Mouse (Mus musculus) limb, embryonic 15.5 days (tissue): ENCODE data around the gene Gpr146. TPM values are rescaled to one million over a fixed set of nuclear protein-coding genes. Genes with fewer than 3 reads are reported as not detected.

Source experiments
- ATAC-seq: fragments of 200-750 bp; cut with Nextera tagmentation; 2 replicates; pipeline ENCODE4 v1.8.0; 2017; ENCODE audit warnings: low read depth, moderate TSS enrichment; ENCODE audit not compliant: insufficient number of reproducible peaks, low FRiP score, low TSS enrichment
- H3K27ac ChIP-seq: fragments of 300-500 bp; sonication (generic); 2 replicates; pipeline ENCODE4 v1.5.1; 2015; ENCODE audit warnings: moderate library complexity, mild to moderate bottlenecking, inconsistent platforms
- H3K27me3 ChIP-seq: fragments of 300-500 bp; sonication (generic); 2 replicates; pipeline ENCODE4 v1.6.1; 2015; ENCODE audit warnings: inconsistent platforms
- H3K36me3 ChIP-seq: fragments of 300-500 bp; sonication (generic); 2 replicates; pipeline ENCODE4 v1.6.1; 2015; ENCODE audit warnings: inconsistent platforms
- H3K4me1 ChIP-seq: fragments of 300-500 bp; sonication (generic); 2 replicates; pipeline ENCODE4 v1.6.1; 2015; ENCODE audit warnings: inconsistent platforms
- H3K4me2 ChIP-seq: fragments of 300-500 bp; sonication (generic); 2 replicates; pipeline ENCODE4 v1.6.1; 2015; ENCODE audit warnings: mild to moderate bottlenecking, inconsistent platforms
- H3K4me3 ChIP-seq: fragments of 300-500 bp; sonication (generic); 2 replicates; pipeline ENCODE4 v1.5.1; 2015; ENCODE audit warnings: mild to moderate bottlenecking, inconsistent platforms
- H3K9ac ChIP-seq: fragments of 300-500 bp; sonication (generic); 2 replicates; pipeline ENCODE4 v1.6.1; 2015; ENCODE audit warnings: inconsistent platforms
- H3K9me3 ChIP-seq: fragments of 300-500 bp; sonication (generic); 2 replicates; pipeline ENCODE4 v1.6.1; 2016; ENCODE audit warnings: inconsistent platforms
- WGBS: fragments of 180-500 bp; shearing (Covaris S2); methylation state at CpG from one replicate; pipeline ENCODE4 v1.1.7; 2015; 5-methylcytosine and 5-hydroxymethylcytosine counted together
- microRNA counts: library from miRNA; unstranded; fragments of <30 nt; microRNA quantifications from one replicate; lab custom pipeline; 2016
- microRNA-seq: library from miRNA; unstranded; fragments of <30 nt; microRNA quantifications from one replicate; pipeline ENCODE4, GENCODE M21; 2016
- polyA plus RNA-seq: library from polyadenylated mRNA; unstranded; fragments of >200 nt; fragmentation: Nextera tagmentation; extraction: Ambion mirVana; gene quantifications from 2 replicates; pipeline ENCODE4 v1.2.1, GENCODE M21; 2015

Gpr146 gene
- polyA plus RNA-seq, 1 experiment from 2014 or later = 2.6 TPM

- no peak for ATAC-seq
- Histone ChIP-seq H3K9me3 (no peaks in the 10 kb centered on the region), H3K27me3 (no peaks in the 10 kb centered on the region), H3K9ac (no peak overlapping the region), H3K4me1 (peaks cover 16% of the 10 kb centered on the region; the same call in 1 of the 2 replicates), H3K4me2 (no peak overlapping the region), H3K36me3 (no peaks in the 10 kb centered on the region), H3K4me3 (no peak overlapping the region), H3K27ac (no peak overlapping the region)
- 68% methylated on average over 12 of the region's 12 CpGs for WGBS
Measured at GRCm38 (mm10) chr5:139442428-139442827, 64.9 kb downstream of the Gpr146 start.

GRCm38 (mm10) chr5:139442962-139443361, 65.5 kb downstream of the Gpr146 start:
- H3K4me2 ChIP-seq = no peak overlapping the region
- 59% methylated on average over 4 of the region's 4 CpGs for WGBS
- no peak for ATAC-seq
- H3K27ac ChIP-seq = no peak overlapping the region
- no peaks in the 10 kb centered on the region for H3K9me3 ChIP-seq
- no peaks in the 10 kb centered on the region for H3K27me3 ChIP-seq
- H3K4me1 ChIP-seq = peaks cover 16% of the 10 kb centered on the region; the same call in 1 of the 2 replicates
- H3K9ac ChIP-seq = no peak overlapping the region
- H3K4me3 ChIP-seq = no peak overlapping the region
- no peaks in the 10 kb centered on the region for H3K36me3 ChIP-seq

GRCm38 (mm10) chr5:139445258-139445657, 67.8 kb downstream of the Gpr146 start:
- H3K4me2 ChIP-seq = no peak overlapping the region
- no peaks in the 10 kb centered on the region for H3K27me3 ChIP-seq
- no peak overlapping the region for H3K4me3 ChIP-seq
- H3K9ac ChIP-seq = no peak overlapping the region
- no peaks in the 10 kb centered on the region for H3K9me3 ChIP-seq
- ATAC-seq = no peak
- no peaks in the 10 kb centered on the region for H3K36me3 ChIP-seq
- peaks cover 13% of the 10 kb centered on the region; the same call in 1 of the 2 replicates for H3K4me1 ChIP-seq
- no peak overlapping the region for H3K27ac ChIP-seq
- WGBS = 81% methylated on average over 8 of the region's 8 CpGs

MicroRNAs encoded within 50 kb of the gene (microRNA counts, 519-probe panel; counts per million panel counts)
- microRNA mmu-miR-339-3p (lab: Ali Mortazavi, UCI) (not detected), microRNA mmu-miR-339-5p (lab: Ali Mortazavi, UCI) (not detected)

Small RNA genes within 50 kb of the gene (microRNA-seq; reads per million reads assigned to microRNA genes)
- 393 reads per million, percentile 65 among the genes with 10 or more reads in this experiment for gene Mir339

Other genes with a start within 250 kb of the Gpr146 start
- 19.2 and 20.1 TPM in 2 replicates for gene Prkar1b, start 227.7 kb upstream of the Gpr146 start, polyA plus RNA-seq
- gene Dnaaf5, start 227.5 kb upstream of the Gpr146 start, polyA plus RNA-seq = 4.7 and 5.5 TPM in 2 replicates
- 52.4 and 56.7 TPM in 2 replicates for gene Sun1, start 177.1 kb upstream of the Gpr146 start, polyA plus RNA-seq
- gene Get4, start 125.4 kb upstream of the Gpr146 start, polyA plus RNA-seq = 153 and 171 TPM in 2 replicates
- gene Adap1, start 52.1 kb upstream of the Gpr146 start, polyA plus RNA-seq = 3.2 and 4.1 TPM in 2 replicates
- gene Cox19, start 26.3 kb upstream of the Gpr146 start, polyA plus RNA-seq = 90.6 and 94.2 TPM in 2 replicates
- 22.8 and 23.5 TPM in 2 replicates for gene Cyp2w1, start 25.1 kb upstream of the Gpr146 start, polyA plus RNA-seq
- gene C130050O18Rik, start 27.6 kb downstream of the Gpr146 start, polyA plus RNA-seq = 7.1 and 10.4 TPM in 2 replicates
- 5.7 and 7.3 TPM in 2 replicates for gene Gper1, start 45.5 kb downstream of the Gpr146 start, polyA plus RNA-seq
- 30.8 and 35.6 TPM in 2 replicates for gene 3110082I17Rik, start 82.8 kb downstream of the Gpr146 start, polyA plus RNA-seq
- gene Zfand2a, start 106.9 kb downstream of the Gpr146 start, polyA plus RNA-seq = 9.6 and 9.9 TPM in 2 replicates
- 0.20 and 0.35 TPM in 2 replicates for gene Uncx, start 165.8 kb downstream of the Gpr146 start, polyA plus RNA-seq